Mouse (Mus musculus) neural tube, embryonic 13.5 days (tissue): Measurements from ENCODE around the gene Gm1043. TPM values are rescaled to one million over a fixed set of nuclear protein-coding genes. Genes with fewer than 3 reads are reported as not detected.

Experiments used
- ATAC-seq: fragments of 200-750 bp; cut with Nextera tagmentation; 2 replicates; pipeline ENCODE4 v1.8.0; 2017; ENCODE audit warnings: low read depth, mild to moderate bottlenecking, moderate TSS enrichment, moderate library complexity
- H3K27ac ChIP-seq: fragments of 300-500 bp; sonication (generic); replicated peaks from 2 replicates; pipeline ENCODE4 v1.5.1; 2015; ENCODE audit warnings: moderate library complexity, mild to moderate bottlenecking, inconsistent platforms
- H3K27me3 ChIP-seq: fragments of 300-500 bp; sonication (generic); 2 replicates; pipeline ENCODE4 v1.6.1; 2015; ENCODE audit warnings: mild to moderate bottlenecking, inconsistent platforms
- H3K36me3 ChIP-seq: fragments of 300-500 bp; sonication (generic); 2 replicates; pipeline ENCODE4 v1.6.1; 2015; ENCODE audit warnings: mild to moderate bottlenecking, inconsistent platforms
- H3K4me1 ChIP-seq: fragments of 300-500 bp; sonication (generic); replicated peaks from 2 replicates; pipeline ENCODE4 v1.6.1; 2015; ENCODE audit warnings: inconsistent platforms
- H3K4me2 ChIP-seq: fragments of 300-500 bp; sonication (generic); 2 replicates; pipeline ENCODE4 v1.6.1; 2015; ENCODE audit warnings: inconsistent platforms, mild to moderate bottlenecking, moderate library complexity
- H3K4me3 ChIP-seq: fragments of 300-500 bp; sonication (generic); 2 replicates; pipeline ENCODE4 v1.5.1; 2015; ENCODE audit warnings: mild to moderate bottlenecking, inconsistent platforms
- H3K9ac ChIP-seq: fragments of 300-500 bp; sonication (generic); 2 replicates; pipeline ENCODE4 v1.6.1; 2015; ENCODE audit warnings: moderate library complexity, mild to moderate bottlenecking, inconsistent platforms
- H3K9me3 ChIP-seq: fragments of 300-500 bp; sonication (generic); 2 replicates; pipeline ENCODE4 v1.6.1; 2016; ENCODE audit warnings: inconsistent platforms
- WGBS: fragments of 180-500 bp; shearing (Covaris S2); methylation state at CpG from one replicate; pipeline ENCODE4 v1.1.7; 2015; 5-methylcytosine and 5-hydroxymethylcytosine counted together
- polyA plus RNA-seq: library from polyadenylated mRNA; unstranded; fragments of >200 nt; fragmentation: Nextera tagmentation; extraction: Ambion mirVana; gene quantifications from 2 replicates; pipeline ENCODE4 v1.2.1, GENCODE M21; 2015

Gm1043 gene
- polyA plus RNA-seq, 1 experiment from 2014 or later, result 1.2 TPM

DNA sequence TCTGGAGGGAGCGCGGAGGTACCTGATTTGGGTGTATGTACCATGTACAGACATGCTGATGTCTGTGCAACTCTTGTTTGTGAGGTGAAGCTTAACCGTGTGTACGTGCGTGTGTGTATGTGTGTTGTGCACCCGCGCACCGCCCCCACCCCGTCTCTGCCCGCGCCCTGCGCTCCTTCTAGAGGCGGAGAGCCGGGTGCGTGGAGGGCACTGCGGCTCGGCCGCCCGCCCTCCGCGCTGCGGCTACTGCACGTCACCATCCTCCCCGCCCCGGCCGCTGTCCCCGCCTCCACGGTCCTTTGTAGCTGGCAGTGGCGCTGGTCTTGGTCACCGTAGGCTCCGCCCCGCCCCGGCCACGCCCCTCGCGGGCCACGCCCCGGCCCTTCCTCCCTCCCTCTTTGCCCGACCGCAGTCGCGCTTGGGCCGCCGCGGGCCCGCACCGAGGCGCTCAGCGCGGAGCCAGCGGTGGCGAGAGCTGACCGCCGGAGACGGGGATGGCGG is 156.5 kb downstream of the Gm1043 start, which contains the start of gene Crmp1:
Gene Crmp1 (plus strand): TSS at position 290 of the 501 bp plus-strand sequence.
- ATAC-seq, result peak; percentile 70
- Histone ChIP-seq H3K9ac (peak within 1 kb of the TSS; percentile 92), H3K9me3 (no peaks in the 10 kb centered on the region), H3K36me3 (no peaks in the 10 kb centered on the region), H3K27me3 (peaks cover 41% of the 10 kb centered on the region), H3K4me1 (peaks cover 56% of the 10 kb centered on the region), H3K27ac (peak within 1 kb of the TSS; percentile 98), H3K4me3 (peak within 1 kb of the TSS; percentile 68), H3K4me2 (peak within 1 kb of the TSS; percentile 90)
- 1% methylated on average over 54 of the region's 56 CpGs for WGBS

GRCm38 (mm10) chr5:37242360-37243168 is 157.4 kb downstream of the Gm1043 start:
- peak overlapping the region; percentile 92 for H3K9ac ChIP-seq
- no peak for ATAC-seq

DNA sequence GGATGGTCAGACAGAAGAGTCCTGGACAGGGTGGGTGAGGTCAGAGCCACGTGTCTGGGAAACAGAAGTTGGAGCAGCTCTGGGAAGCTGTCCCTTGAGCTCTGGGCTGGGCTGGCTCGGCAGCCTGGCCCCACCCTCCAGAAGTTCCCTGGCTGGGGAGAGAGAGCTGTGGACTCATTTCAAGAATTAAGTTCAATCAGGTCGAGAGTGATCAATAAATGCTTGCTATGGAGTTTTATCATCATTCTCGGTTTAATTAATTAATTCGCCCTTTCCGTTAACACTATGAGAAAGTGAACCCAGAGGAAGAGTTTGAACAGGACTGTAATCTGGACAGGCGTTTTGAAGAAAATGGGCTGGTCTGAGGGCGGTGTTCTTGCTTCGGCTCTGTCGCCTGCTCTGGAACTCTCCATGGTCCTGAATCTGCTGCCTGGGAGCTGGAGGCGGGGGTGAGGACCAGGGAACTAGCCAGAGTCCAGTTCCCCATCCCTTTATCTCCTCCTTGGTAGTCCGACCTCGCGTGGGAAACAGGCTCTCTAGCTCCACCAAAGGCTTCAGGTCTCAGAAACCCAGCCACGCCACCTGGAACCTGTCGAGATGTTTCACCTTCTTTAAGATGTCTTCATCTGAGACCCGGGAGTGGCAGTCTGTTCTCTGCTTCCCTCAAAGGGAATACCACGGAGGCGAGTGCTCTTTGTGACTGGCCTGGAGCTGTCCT is 158.2 kb downstream of the Gm1043 start:
- Histone ChIP-seq H3K4me1 (peaks cover 69% of the 10 kb centered on the region), H3K9ac (peak overlapping the region; percentile 92), H3K27ac (peak overlapping the region; percentile 98), H3K36me3 (no peaks in the 10 kb centered on the region), H3K9me3 (no peaks in the 10 kb centered on the region), H3K4me3 (peak overlapping the region; percentile 68), H3K4me2 (peak overlapping the region; percentile 90), H3K27me3 (peaks cover 41% of the 10 kb centered on the region)
- ATAC-seq, result no peak
- WGBS, result under 1% methylated on average over 19 of the region's 19 CpGs

More at GRCm38 (mm10) chr5:37242360-37243168, 157.4 kb downstream of the Gm1043 start:
- peaks cover 61% of the 10 kb centered on the region for H3K4me1 ChIP-seq
- H3K27ac ChIP-seq, result peak overlapping the region; percentile 98
- WGBS, result 6% methylated on average over 44 of the region's 44 CpGs
- peak overlapping the region; percentile 90 for H3K4me2 ChIP-seq
- no peaks in the 10 kb centered on the region for H3K9me3 ChIP-seq
- no peaks in the 10 kb centered on the region for H3K36me3 ChIP-seq
- peaks cover 41% of the 10 kb centered on the region for H3K27me3 ChIP-seq
- H3K4me3 ChIP-seq, result peak overlapping the region; percentile 68

DNA sequence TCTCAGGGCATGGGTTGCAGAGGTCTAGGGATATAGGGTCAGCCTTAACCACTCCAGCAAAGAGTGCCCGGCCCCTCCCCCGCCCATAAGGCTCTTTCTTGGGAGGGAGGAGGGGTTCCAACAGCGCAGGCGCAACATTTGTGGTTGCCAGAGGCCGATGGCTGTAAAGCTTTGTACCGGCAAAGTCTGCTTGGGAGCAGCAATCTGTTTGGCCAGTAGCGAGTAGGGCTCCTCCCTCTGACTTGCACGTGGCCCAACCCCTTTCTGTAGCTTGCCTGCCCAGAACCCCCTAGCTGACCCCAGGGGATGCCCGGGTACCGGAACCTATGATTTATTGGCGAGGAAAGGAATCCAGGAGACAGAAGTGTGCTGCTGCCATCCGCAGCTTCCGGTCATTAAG is 159.0 kb downstream of the Gm1043 start:
- Histone ChIP-seq H3K27me3 (peaks cover 41% of the 10 kb centered on the region), H3K36me3 (no peaks in the 10 kb centered on the region), H3K4me1 (peaks cover 77% of the 10 kb centered on the region), H3K9ac (peak overlapping the region; percentile 92), H3K4me3 (peak overlapping the region; percentile 68), H3K4me2 (peak overlapping the region; percentile 90), H3K9me3 (no peaks in the 10 kb centered on the region), H3K27ac (peak overlapping the region; percentile 98)
- peak; percentile 33 for ATAC-seq
- under 1% methylated on average over 13 of the region's 13 CpGs for WGBS

- 36% methylated on average over 9 of the region's 9 CpGs for WGBS
- peak overlapping the region; percentile 90 for H3K4me2 ChIP-seq
- peak overlapping the region; percentile 68 for H3K4me3 ChIP-seq
- peak overlapping the region; percentile 98 for H3K27ac ChIP-seq
- H3K36me3 ChIP-seq, result no peaks in the 10 kb centered on the region
- H3K9me3 ChIP-seq, result no peaks in the 10 kb centered on the region
- ATAC-seq, result no peak
- peaks cover 36% of the 10 kb centered on the region for H3K27me3 ChIP-seq
- peaks cover 83% of the 10 kb centered on the region for H3K4me1 ChIP-seq
- H3K9ac ChIP-seq, result peak overlapping the region; percentile 92
These were observed 159.6 kb downstream of the Gm1043 start for GRCm38 (mm10) chr5:37244666-37245242.

DNA sequence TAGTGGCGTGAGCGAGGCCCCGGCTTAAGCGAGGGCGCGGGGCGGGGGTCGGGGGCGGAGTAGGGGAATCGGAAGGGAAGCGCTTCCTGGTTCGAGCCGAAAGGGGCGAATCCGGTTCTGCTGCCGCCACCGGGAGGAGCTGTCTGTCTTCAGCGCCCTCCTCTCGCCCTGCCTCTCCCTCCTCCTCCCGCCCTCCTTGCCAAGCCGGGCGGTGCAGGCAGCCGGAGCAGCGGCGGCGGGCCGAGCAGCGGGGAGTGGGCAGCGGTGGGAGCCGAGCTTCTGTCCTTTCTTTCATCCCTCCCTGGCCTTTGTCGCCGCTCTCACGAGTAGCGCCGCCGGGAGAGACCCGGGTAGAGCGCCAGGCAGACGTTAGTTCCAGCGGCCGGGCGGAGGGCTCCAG is 160.5 kb downstream of the Gm1043 start:
- under 1% methylated on average over 35 of the region's 42 CpGs for WGBS
- Histone ChIP-seq H3K36me3 (no peaks in the 10 kb centered on the region; the same call in 1 of the 2 replicates), H3K4me1 (peaks cover 83% of the 10 kb centered on the region), H3K27ac (peak overlapping the region; percentile 98), H3K4me2 (peak overlapping the region; percentile 90), H3K9me3 (no peaks in the 10 kb centered on the region), H3K4me3 (peak overlapping the region; percentile 68), H3K27me3 (peaks cover 28% of the 10 kb centered on the region), H3K9ac (peak overlapping the region; percentile 92)
- peak; percentile 42 for ATAC-seq

GRCm38 (mm10) chr5:37246138-37246910 is 161.2 kb downstream of the Gm1043 start:
- peaks cover 22% of the 10 kb centered on the region for H3K27me3 ChIP-seq
- WGBS, result under 1% methylated on average over 37 of the region's 37 CpGs
- ATAC-seq, result peak; percentile 54
- peak overlapping the region; percentile 92 for H3K9ac ChIP-seq
- H3K4me3 ChIP-seq, result peak overlapping the region; percentile 68
- H3K27ac ChIP-seq, result peak overlapping the region; percentile 98
- peaks cover 83% of the 10 kb centered on the region for H3K4me1 ChIP-seq
- peak overlapping the region; percentile 90 for H3K4me2 ChIP-seq
- H3K36me3 ChIP-seq, result peaks cover 7% of the 10 kb centered on the region; the same call in 1 of the 2 replicates
- no peaks in the 10 kb centered on the region for H3K9me3 ChIP-seq

GRCm38 (mm10) chr5:37247456-37247855 is 162.3 kb downstream of the Gm1043 start:
- peak overlapping the region; percentile 92 for H3K9ac ChIP-seq
- peaks cover 86% of the 10 kb centered on the region for H3K4me1 ChIP-seq
- H3K4me3 ChIP-seq, result peak overlapping the region; percentile 68
- H3K4me2 ChIP-seq, result peak overlapping the region; percentile 90
- H3K36me3 ChIP-seq, result peaks cover 13% of the 10 kb centered on the region
- H3K9me3 ChIP-seq, result no peaks in the 10 kb centered on the region
- 44% methylated on average over 4 of the region's 4 CpGs for WGBS
- H3K27me3 ChIP-seq, result peaks cover 13% of the 10 kb centered on the region
- ATAC-seq, result no peak
- H3K27ac ChIP-seq, result peak overlapping the region; percentile 98

- Histone ChIP-seq H3K9me3 (no peaks in the 10 kb centered on the region), H3K4me3 (peak overlapping the region; percentile 68), H3K27ac (no peak overlapping the region), H3K27me3 (0 out of 2 replicates have a peak, but pooled peaks cover 5% of the 10 kb centered on the region), H3K4me1 (peaks cover 79% of the 10 kb centered on the region), H3K4me2 (peak overlapping the region; percentile 90), H3K36me3 (peaks cover 21% of the 10 kb centered on the region), H3K9ac (peak overlapping the region; percentile 92)
- 60% methylated on average over 3 of the region's 3 CpGs for WGBS
- ATAC-seq, result no peak
These were observed 163.7 kb downstream of the Gm1043 start for GRCm38 (mm10) chr5:37248870-37249269.

DNA sequence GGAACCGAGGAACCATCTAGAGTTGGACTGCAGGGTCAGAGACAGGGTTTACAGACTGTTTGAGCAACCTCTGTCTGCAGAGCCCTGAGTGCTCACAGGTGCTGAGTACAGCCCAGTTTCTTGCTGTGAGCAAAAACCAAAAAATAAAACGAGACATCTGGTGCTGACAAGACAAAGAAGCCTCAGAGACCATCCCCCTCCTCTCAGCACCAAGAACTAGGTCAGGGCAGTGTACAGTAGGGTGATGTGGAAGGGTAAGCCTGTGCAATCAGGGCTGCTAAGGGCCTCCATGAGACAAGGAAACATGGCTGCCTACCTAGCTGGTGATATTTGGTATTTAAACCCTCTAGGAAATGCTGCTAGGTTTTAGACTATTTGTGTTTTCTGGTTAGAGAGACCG is 166.4 kb downstream of the Gm1043 start:
- H3K9ac ChIP-seq, result no peak overlapping the region
- H3K4me2 ChIP-seq, result no peak overlapping the region
- peak overlapping the region; percentile 13; the same call in 1 of the 2 replicates for H3K27ac ChIP-seq
- H3K27me3 ChIP-seq, result no peaks in the 10 kb centered on the region
- no peak overlapping the region for H3K4me3 ChIP-seq
- no peak for ATAC-seq
- 71% methylated on average over 3 of the region's 3 CpGs for WGBS
- peaks cover 22% of the 10 kb centered on the region for H3K36me3 ChIP-seq
- peaks cover 87% of the 10 kb centered on the region for H3K4me1 ChIP-seq
- H3K9me3 ChIP-seq, result no peaks in the 10 kb centered on the region
